Comparison of ENCODE assay signal across 21 mouse cellular contexts in genomic region chr17:83562153-83563010, GRCm38 (mm10). TPM values are rescaled to one million over a fixed set of nuclear protein-coding genes. Genes with fewer than 3 reads are reported as not detected.
DNase-seq lines count a peak whose midpoint lies in the region; ATAC-seq and TF ChIP-seq lines count a peak whose summit lies in the region.
"Had no signal": no experiment of that assay in that cellular context is flagged by ENCODE, and none has a peak within 500 bp of the region (broad histone marks: within the 10 kb centered on the region; RNA-seq: fewer than 3 reads in every experiment).

No protein-coding gene starts in this region.

- no peaks in the 10 kb centered on the region for H3K9me3 ChIP-seq in stomach, embryonic 15.5 days
- no peaks in the 10 kb centered on the region for H3K9me3 ChIP-seq in stomach, postnatal 0 days (ENCODE audit: control insufficient read depth, low read length)
- H3K9me3 ChIP-seq in liver, embryonic 14.5 days (ENCODE audit: control insufficient read depth, low read length), result no peaks in the 10 kb centered on the region
- H3K9me3 ChIP-seq: embryonic facial prominence, embryonic 15.5 days; hindbrain, embryonic 15.5 days had no signal

- H3K4me2 ChIP-seq in stomach, embryonic 15.5 days, result no peak overlapping the region
- no peak overlapping the region for H3K4me2 ChIP-seq in stomach, postnatal 0 days (replicated peaks; ENCODE audit: low read depth)
- peak overlapping the region; percentile 52 for H3K4me2 ChIP-seq in liver, embryonic 14.5 days (ENCODE audit: low read depth)
- H3K4me2 ChIP-seq: embryonic facial prominence, embryonic 15.5 days; hindbrain, embryonic 15.5 days had no signal

- WGBS in stomach, embryonic 15.5 days, result 86% methylated on average over 5 of the region's 5 CpGs
- WGBS in stomach, postnatal 0 days, result 82% methylated on average over 5 of the region's 5 CpGs
- WGBS in liver, embryonic 14.5 days (ENCODE audit: insufficient replicate concordance), result 60% methylated on average over 5 of the region's 5 CpGs

- intact Hi-C loops in gastrocnemius, adult 2 months (cut with DNase I), result no loop called here

- peak; percentile 75; the same call in 1 of the 2 replicates for ATAC-seq in stomach, embryonic 15.5 days (ENCODE audit: insufficient read depth, low FRiP score, low read depth)
- no peak for ATAC-seq in stomach, postnatal 0 days (ENCODE audit: low FRiP score, low TSS enrichment)
- ATAC-seq in liver, embryonic 14.5 days (ENCODE audit: insufficient read depth), result peak; percentile 94
- ATAC-seq: CD4-positive, CD25-positive, alpha-beta regulatory T cell, adult 4 months; forebrain, embryonic 14.5 days; lung, postnatal 0 days; midbrain, embryonic 16.5 days had no signal

- no peaks in the 10 kb centered on the region for H3K27me3 ChIP-seq in stomach, embryonic 15.5 days (replicated peaks)
- no peaks in the 10 kb centered on the region for H3K27me3 ChIP-seq in stomach, postnatal 0 days (ENCODE audit: control insufficient read depth, insufficient read depth, low read length)
- H3K27me3 ChIP-seq in liver, embryonic 14.5 days (ENCODE audit: control insufficient read depth, insufficient read depth, low read length), result no peaks in the 10 kb centered on the region
- H3K27me3 ChIP-seq: embryonic facial prominence, embryonic 15.5 days; hindbrain, embryonic 15.5 days had no signal

- no peaks in the 10 kb centered on the region for H3K4me1 ChIP-seq in stomach, embryonic 15.5 days
- no peaks in the 10 kb centered on the region for H3K4me1 ChIP-seq in stomach, postnatal 0 days (replicated peaks; ENCODE audit: control insufficient read depth, insufficient read depth)
- H3K4me1 ChIP-seq in liver, embryonic 14.5 days (replicated peaks; ENCODE audit: control insufficient read depth in 2 of 2, insufficient read depth in 2 of 2, low read length in 1 of 2), result peaks cover 29 to 37% of the 10 kb centered on the region in 2 experiments

- no peaks in the 10 kb centered on the region for H3K36me3 ChIP-seq in stomach, embryonic 15.5 days
- no peaks in the 10 kb centered on the region for H3K36me3 ChIP-seq in stomach, postnatal 0 days (ENCODE audit: control insufficient read depth, insufficient read depth, low read length)
- no peaks in the 10 kb centered on the region for H3K36me3 ChIP-seq in liver, embryonic 14.5 days (replicated peaks; ENCODE audit: control insufficient read depth, insufficient read depth, low read depth)
- H3K36me3 ChIP-seq: embryonic facial prominence, embryonic 15.5 days; hindbrain, embryonic 15.5 days had no signal

- no peak for TF ChIP-seq CTCF in stomach, postnatal 0 days (IDR thresholded peaks at IDR 0.05; ENCODE audit: low read depth)
- no peak for TF ChIP-seq CTCF in liver, embryonic 14.5 days (IDR thresholded peaks at IDR 0.05; ENCODE audit: low read depth)
- TF ChIP-seq CTCF in gastrocnemius, adult 2 months (IDR thresholded peaks at IDR 0.05), result no peak

- H3K4me3 ChIP-seq in stomach, embryonic 15.5 days (replicated peaks), result no peak overlapping the region
- no peak overlapping the region for H3K4me3 ChIP-seq in stomach, postnatal 0 days (ENCODE audit: low read depth, low read length)
- H3K4me3 ChIP-seq in liver, embryonic 14.5 days (ENCODE audit: insufficient read depth in 1 of 2, low read depth in 2 of 2, low read length in 2 of 2), result no peak overlapping the region
- no peak overlapping the region for H3K4me3 ChIP-seq in gastrocnemius, adult 2 months
- H3K4me3 ChIP-seq: embryonic facial prominence, embryonic 15.5 days; hindbrain, embryonic 15.5 days; megakaryocyte, embryonic 14.5 days had no signal

- no peak for TF ChIP-seq EP300 in stomach, postnatal 0 days (optimal IDR thresholded peaks at IDR 0.05)
- TF ChIP-seq EP300 in liver, embryonic 14.5 days (IDR thresholded peaks at IDR 0.05; ENCODE audit: low read depth), result peak; percentile 95

- peak; percentile 0 for DNase-seq in adrenal gland, postnatal 14 days
- DNase-seq in adrenal gland, postnatal 4 days (ENCODE audit: low spot score in 2 of 2), result no peak
- DNase-seq in stomach, postnatal 0 days (ENCODE audit: low spot score), result no peak
- DNase-seq in liver, embryonic 14.5 days (ENCODE audit: low read depth in 3 of 3, low spot score in 3 of 3), result peak; percentile 81 to 88 (median 83)
- peak; percentile 47 to 67 for DNase-seq in spleen, postnatal 36 days (ENCODE audit: low spot score in 2 of 2)
- no peak for DNase-seq in gastrocnemius, adult 2 months
- no peak for DNase-seq in layer of hippocampus, adult 9-10 months (ENCODE audit: low spot score)
- DNase-seq: adrenal gland, adult 8-10 months; cerebellum, adult 8-10 months; heart, postnatal 14 days; kidney, adult 2 months; kidney, postnatal 14 days; layer of hippocampus, adult 9-11 months had no signal

- H3K27ac ChIP-seq in stomach, embryonic 15.5 days, result no peak overlapping the region
- H3K27ac ChIP-seq in stomach, postnatal 0 days (replicated peaks), result no peak overlapping the region
- H3K27ac ChIP-seq in liver, embryonic 14.5 days, result peak overlapping the region; percentile 74
- no peak overlapping the region for H3K27ac ChIP-seq in gastrocnemius, adult 2 months
- H3K27ac ChIP-seq: embryonic facial prominence, embryonic 15.5 days; hindbrain, embryonic 15.5 days had no signal

- no peak overlapping the region for H3K9ac ChIP-seq in stomach, embryonic 15.5 days
- H3K9ac ChIP-seq in stomach, postnatal 0 days (ENCODE audit: low read length), result no peak overlapping the region
- H3K9ac ChIP-seq in liver, embryonic 14.5 days (replicated peaks), result no peak overlapping the region
- H3K9ac ChIP-seq: embryonic facial prominence, embryonic 15.5 days; hindbrain, embryonic 15.5 days had no signal

RNA-seq across cellular contexts. Expression of gene Cox7a2l, which starts 45.3 kb away (rescaled TPM):
- 220 and 252 TPM in 2 replicates for total RNA-seq in adrenal gland, postnatal 14 days (2021)
- total RNA-seq in adrenal gland, postnatal 4 days (2021), result 100 to 1,000 TPM; 241 to 253 TPM
- 154 and 165 TPM in 2 replicates for polyA plus RNA-seq in stomach, embryonic 15.5 days (2015; fragmentation: Nextera tagmentation; extraction: Ambion mirVana)
- polyA plus RNA-seq in stomach, postnatal 0 days (2015; fragmentation: Nextera tagmentation; extraction: Ambion mirVana), result 163 and 183 TPM in 2 replicates
- 73.3 and 77.5 TPM in 2 replicates for polyA plus RNA-seq in liver, embryonic 14.5 days (2012; rRNA removed)
- polyA plus RNA-seq in liver, embryonic 14.5 days (2014; fragmentation: Nextera tagmentation; extraction: Ambion mirVana), result 78.5 and 82.2 TPM in 2 replicates
- 100 to 1,000 TPM; 151 to 172 TPM for total RNA-seq in gastrocnemius, adult 2 months (2021)

Comparison
In these comparisons a context has a peak if more than half of its experiments do, and no peak if none do; other contexts are left out.
1. DNase-seq: peak in adrenal gland, postnatal 14 days (single experiment), liver, embryonic 14.5 days (3 of 3) and spleen, postnatal 36 days (2 of 2); none in adrenal gland, postnatal 4 days (0 of 2), stomach, postnatal 0 days (single experiment), gastrocnemius, adult 2 months (single experiment) and layer of hippocampus, adult 9-10 months (single experiment).